Mouse (Mus musculus) neural tube, embryonic 13.5 days (tissue): Measurements from ENCODE around the gene Mfsd4a. TPM values are rescaled to one million over a fixed set of nuclear protein-coding genes. Genes with fewer than 3 reads are reported as not detected.

ENCODE experiments used
- ATAC-seq: fragments of 200-750 bp; cut with Nextera tagmentation; 2 replicates; pipeline ENCODE4 v1.8.0; 2017; ENCODE audit warnings: low read depth, mild to moderate bottlenecking, moderate TSS enrichment, moderate library complexity
- H3K27ac ChIP-seq: fragments of 300-500 bp; sonication (generic); replicated peaks from 2 replicates; pipeline ENCODE4 v1.5.1; 2015; ENCODE audit warnings: moderate library complexity, mild to moderate bottlenecking, inconsistent platforms
- H3K27me3 ChIP-seq: fragments of 300-500 bp; sonication (generic); 2 replicates; pipeline ENCODE4 v1.6.1; 2015; ENCODE audit warnings: mild to moderate bottlenecking, inconsistent platforms
- H3K36me3 ChIP-seq: fragments of 300-500 bp; sonication (generic); 2 replicates; pipeline ENCODE4 v1.6.1; 2015; ENCODE audit warnings: mild to moderate bottlenecking, inconsistent platforms
- H3K4me1 ChIP-seq: fragments of 300-500 bp; sonication (generic); replicated peaks from 2 replicates; pipeline ENCODE4 v1.6.1; 2015; ENCODE audit warnings: inconsistent platforms
- H3K4me2 ChIP-seq: fragments of 300-500 bp; sonication (generic); 2 replicates; pipeline ENCODE4 v1.6.1; 2015; ENCODE audit warnings: inconsistent platforms, mild to moderate bottlenecking, moderate library complexity
- H3K4me3 ChIP-seq: fragments of 300-500 bp; sonication (generic); 2 replicates; pipeline ENCODE4 v1.5.1; 2015; ENCODE audit warnings: mild to moderate bottlenecking, inconsistent platforms
- H3K9ac ChIP-seq: fragments of 300-500 bp; sonication (generic); 2 replicates; pipeline ENCODE4 v1.6.1; 2015; ENCODE audit warnings: moderate library complexity, mild to moderate bottlenecking, inconsistent platforms
- H3K9me3 ChIP-seq: fragments of 300-500 bp; sonication (generic); 2 replicates; pipeline ENCODE4 v1.6.1; 2016; ENCODE audit warnings: inconsistent platforms
- WGBS: fragments of 180-500 bp; shearing (Covaris S2); methylation state at CpG from one replicate; pipeline ENCODE4 v1.1.7; 2015; 5-methylcytosine and 5-hydroxymethylcytosine counted together
- polyA plus RNA-seq: library from polyadenylated mRNA; unstranded; fragments of >200 nt; fragmentation: Nextera tagmentation; extraction: Ambion mirVana; gene quantifications from 2 replicates; pipeline ENCODE4 v1.2.1, GENCODE M21; 2015

The Mfsd4a gene
- polyA plus RNA-seq, 1 experiment from 2014 or later, result 8.0 TPM

DNA sequence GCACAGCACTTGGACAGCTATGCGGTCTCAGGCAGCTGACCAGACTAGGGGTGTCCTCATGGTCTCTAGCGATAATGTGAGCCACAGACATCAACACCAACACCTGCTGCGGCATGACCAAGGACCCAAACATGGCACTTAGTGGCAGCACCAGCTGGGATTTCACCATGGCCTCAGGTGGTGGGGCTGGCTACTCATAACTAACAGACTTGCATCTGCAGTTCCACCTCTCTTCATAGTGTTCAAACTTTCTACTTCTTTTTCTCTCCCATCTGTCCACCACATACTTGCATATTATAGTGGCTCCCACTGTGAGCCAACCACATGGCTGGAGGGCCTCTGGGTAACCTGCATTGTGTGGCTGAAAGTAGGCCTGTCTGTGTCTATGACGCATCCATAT, 25.4 kb upstream of the Mfsd4a start:
- H3K9ac ChIP-seq, result no peak overlapping the region
- no peaks in the 10 kb centered on the region for H3K36me3 ChIP-seq
- ATAC-seq, result no peak
- H3K4me2 ChIP-seq, result no peak overlapping the region
- H3K27ac ChIP-seq, result no peak overlapping the region
- H3K4me1 ChIP-seq, result no peaks in the 10 kb centered on the region
- WGBS, result 89% methylated on average over 4 of the region's 4 CpGs
- no peaks in the 10 kb centered on the region for H3K9me3 ChIP-seq
- H3K4me3 ChIP-seq, result no peak overlapping the region
- no peaks in the 10 kb centered on the region for H3K27me3 ChIP-seq

DNA sequence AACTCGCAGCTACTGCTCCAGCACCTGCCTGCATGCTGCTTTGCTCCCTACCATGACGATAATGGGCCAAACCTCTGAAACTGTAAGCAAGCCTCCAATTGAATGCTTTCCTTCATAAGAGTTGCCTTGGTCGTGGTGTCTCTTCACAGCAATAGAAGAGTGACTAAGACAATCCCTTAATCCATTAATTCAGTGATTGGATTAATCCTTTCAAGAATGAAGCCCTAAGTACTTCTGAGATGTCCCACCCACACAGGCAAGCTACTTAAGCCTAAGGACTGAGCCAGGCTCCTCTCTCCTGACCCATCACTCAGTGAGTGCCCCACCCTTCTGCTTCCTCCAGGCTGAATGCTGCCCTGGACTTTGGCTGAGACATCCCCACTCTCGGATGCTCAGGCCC, 22.4 kb upstream of the Mfsd4a start:
- Histone ChIP-seq H3K9ac (no peak overlapping the region), H3K27me3 (no peaks in the 10 kb centered on the region), H3K4me2 (no peak overlapping the region), H3K4me1 (no peaks in the 10 kb centered on the region), H3K9me3 (no peaks in the 10 kb centered on the region), H3K36me3 (no peaks in the 10 kb centered on the region), H3K4me3 (no peak overlapping the region), H3K27ac (no peak overlapping the region)
- ATAC-seq, result no peak
- 78% methylated on average over 4 of the region's 4 CpGs for WGBS

DNA sequence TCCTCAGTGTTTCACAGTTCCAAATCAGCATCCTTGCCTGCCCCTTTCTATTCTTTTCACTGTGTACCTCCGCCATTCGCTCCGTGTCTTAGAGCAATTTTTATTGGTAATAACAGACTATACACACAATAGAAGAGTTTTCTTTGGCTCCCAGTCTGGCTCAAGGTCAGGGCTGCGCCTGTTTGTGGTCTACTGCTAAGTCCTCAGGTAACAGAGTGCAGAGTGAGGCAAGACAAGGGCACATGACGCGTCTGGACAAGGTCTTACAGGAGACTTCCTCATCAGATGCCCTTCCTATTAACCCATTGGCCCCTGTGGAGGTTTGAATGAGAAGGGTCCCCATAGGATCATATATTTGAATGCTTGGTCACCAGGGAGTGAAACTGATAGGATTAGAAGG, 21.9 kb upstream of the Mfsd4a start:
- H3K27ac ChIP-seq, result no peak overlapping the region
- no peak overlapping the region for H3K4me2 ChIP-seq
- H3K9ac ChIP-seq, result no peak overlapping the region
- ATAC-seq, result no peak
- 86% methylated on average over 6 of the region's 6 CpGs for WGBS
- H3K27me3 ChIP-seq, result no peaks in the 10 kb centered on the region
- H3K4me3 ChIP-seq, result no peak overlapping the region
- H3K9me3 ChIP-seq, result no peaks in the 10 kb centered on the region
- H3K4me1 ChIP-seq, result no peaks in the 10 kb centered on the region
- no peaks in the 10 kb centered on the region for H3K36me3 ChIP-seq

DNA sequence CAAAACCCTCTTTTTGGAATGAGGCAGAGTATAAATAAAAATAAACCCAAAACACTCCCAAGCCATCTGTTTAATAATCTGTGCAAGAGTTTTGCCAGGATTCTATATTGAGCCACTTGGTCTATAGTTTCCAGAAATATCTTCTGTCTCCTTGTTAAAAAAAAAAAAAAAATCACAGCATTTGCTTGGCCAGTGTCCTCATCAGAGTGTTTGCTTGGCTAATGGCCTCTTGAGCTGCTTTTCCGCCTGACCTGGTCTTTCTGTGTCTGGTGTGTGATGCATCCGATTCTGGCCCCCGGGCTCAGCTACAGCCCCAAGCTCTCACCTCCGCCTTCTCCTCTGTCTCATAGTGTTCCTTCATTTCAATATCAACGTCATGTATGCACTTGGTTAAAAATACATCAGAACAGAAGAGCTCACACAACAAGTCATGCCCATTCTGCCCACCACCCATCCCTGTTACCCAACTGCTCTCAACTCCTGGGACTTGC, 20.4 kb upstream of the Mfsd4a start:
- Histone ChIP-seq H3K36me3 (no peaks in the 10 kb centered on the region), H3K9ac (no peak overlapping the region)
- 86% methylated on average over 5 of the region's 5 CpGs for WGBS

DNA sequence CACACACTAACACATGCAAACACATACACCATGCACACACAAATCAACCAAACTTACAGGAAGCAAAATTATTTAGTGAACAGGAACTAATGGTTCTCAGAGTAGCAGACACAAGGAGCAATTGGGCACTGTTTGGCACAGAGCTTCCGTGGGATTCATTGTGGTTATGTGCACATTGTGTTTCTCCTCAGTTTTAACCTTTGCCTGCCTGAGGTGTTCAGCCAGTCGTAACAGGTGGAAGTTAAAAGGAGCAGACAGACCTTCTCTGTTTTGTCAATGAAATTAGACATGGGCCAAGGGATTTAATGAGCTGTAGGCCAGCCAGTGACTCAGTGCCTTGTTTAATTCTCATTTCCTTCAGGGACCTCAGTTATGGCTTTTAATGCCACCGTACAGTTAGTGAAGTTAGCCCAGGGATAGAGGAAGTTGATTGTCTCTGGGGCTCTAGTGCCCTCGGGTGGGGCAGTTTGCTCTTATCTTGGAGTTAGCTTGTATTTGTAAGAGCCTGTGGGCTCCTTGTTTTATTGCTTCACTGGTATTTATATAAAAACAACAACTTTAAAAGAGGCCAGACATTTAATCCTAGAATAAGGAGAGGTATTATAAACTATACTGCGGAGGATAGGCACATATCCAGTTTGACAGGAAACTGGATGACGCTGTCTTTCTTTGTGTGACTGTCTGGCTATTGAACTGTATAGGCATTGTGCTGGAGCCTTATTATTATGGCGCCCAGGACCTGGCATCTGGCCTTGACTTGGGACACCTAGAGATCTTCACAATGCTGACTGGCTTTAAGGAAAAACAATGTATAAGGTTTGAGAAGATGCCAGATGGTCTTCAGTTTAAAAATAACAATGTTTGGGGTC, 17.6 kb upstream of the Mfsd4a start:
- no peaks in the 10 kb centered on the region for H3K36me3 ChIP-seq
- ATAC-seq, result no peak
- no peaks in the 10 kb centered on the region for H3K27me3 ChIP-seq
- 67% methylated on average over 7 of the region's 7 CpGs for WGBS
- no peaks in the 10 kb centered on the region for H3K4me1 ChIP-seq
- peaks cover 8% of the 10 kb centered on the region; the same call in 1 of the 2 replicates for H3K9me3 ChIP-seq
- no peak overlapping the region for H3K9ac ChIP-seq
- no peak overlapping the region for H3K4me2 ChIP-seq
- H3K4me3 ChIP-seq, result no peak overlapping the region
- H3K27ac ChIP-seq, result no peak overlapping the region

More for the DNA sequence above, 20.4 kb upstream of the Mfsd4a start:
- no peak overlapping the region for H3K27ac ChIP-seq
- no peaks in the 10 kb centered on the region for H3K27me3 ChIP-seq
- no peak overlapping the region for H3K4me3 ChIP-seq
- H3K4me2 ChIP-seq, result no peak overlapping the region
- ATAC-seq, result no peak
- no peaks in the 10 kb centered on the region for H3K4me1 ChIP-seq
- H3K9me3 ChIP-seq, result 0 out of 2 replicates have a peak, but pooled peaks cover 2% of the 10 kb centered on the region

DNA sequence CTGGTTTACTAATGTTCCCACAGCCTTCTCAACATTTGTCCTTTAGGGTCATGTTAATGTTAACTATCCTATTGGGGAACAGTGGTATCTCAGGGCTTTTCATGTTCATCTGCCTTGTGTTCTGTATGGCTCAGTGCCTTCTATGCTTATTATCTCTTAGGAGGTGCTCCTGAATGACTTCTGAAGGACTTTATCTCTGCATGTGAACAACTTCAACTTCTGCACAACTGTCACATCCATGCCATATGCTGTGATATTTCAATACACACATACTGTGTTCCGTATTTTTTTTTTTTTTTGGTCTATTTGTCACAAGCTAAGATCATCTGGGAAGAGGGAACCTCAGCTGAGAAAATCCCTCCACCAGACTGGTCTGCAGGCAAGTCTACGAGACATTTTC, 10.6 kb upstream of the Mfsd4a start:
- peaks cover 8% of the 10 kb centered on the region; the same call in 1 of the 2 replicates for H3K9me3 ChIP-seq
- no peak for ATAC-seq
- no peaks in the 10 kb centered on the region for H3K27me3 ChIP-seq
- no peaks in the 10 kb centered on the region for H3K36me3 ChIP-seq
- 91% methylated on average over 2 of the region's 2 CpGs for WGBS
- H3K9ac ChIP-seq, result no peak overlapping the region
- H3K4me3 ChIP-seq, result no peak overlapping the region
- no peak overlapping the region for H3K27ac ChIP-seq
- no peak overlapping the region for H3K4me2 ChIP-seq
- H3K4me1 ChIP-seq, result no peaks in the 10 kb centered on the region

DNA sequence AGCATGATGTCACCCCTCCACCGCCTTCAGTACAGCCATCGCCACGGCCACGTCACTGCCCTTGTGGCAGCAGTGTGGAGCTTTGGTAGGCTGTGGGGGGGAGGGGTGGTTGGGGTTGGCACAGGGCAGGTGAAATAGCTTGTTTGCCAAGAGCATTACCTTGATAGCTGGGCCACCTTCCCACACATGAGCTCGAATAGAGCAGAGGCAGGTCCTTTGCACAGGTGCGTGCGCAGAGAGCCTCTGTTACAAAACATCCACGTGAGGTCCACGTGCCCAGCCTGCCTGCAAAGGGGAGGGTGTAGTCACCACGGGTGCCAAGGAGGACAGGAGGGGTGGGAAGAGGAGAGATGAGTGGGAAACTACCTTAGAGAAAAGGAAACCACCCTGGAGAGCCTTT, 7.7 kb upstream of the Mfsd4a start:
- no peak overlapping the region for H3K4me2 ChIP-seq
- WGBS, result 89% methylated on average over 10 of the region's 10 CpGs
- H3K36me3 ChIP-seq, result no peaks in the 10 kb centered on the region
- H3K27ac ChIP-seq, result no peak overlapping the region
- H3K4me3 ChIP-seq, result no peak overlapping the region
- H3K27me3 ChIP-seq, result peaks cover 4% of the 10 kb centered on the region; the same call in 1 of the 2 replicates
- H3K9ac ChIP-seq, result no peak overlapping the region
- H3K9me3 ChIP-seq, result no peaks in the 10 kb centered on the region
- ATAC-seq, result no peak
- H3K4me1 ChIP-seq, result no peaks in the 10 kb centered on the region

DNA sequence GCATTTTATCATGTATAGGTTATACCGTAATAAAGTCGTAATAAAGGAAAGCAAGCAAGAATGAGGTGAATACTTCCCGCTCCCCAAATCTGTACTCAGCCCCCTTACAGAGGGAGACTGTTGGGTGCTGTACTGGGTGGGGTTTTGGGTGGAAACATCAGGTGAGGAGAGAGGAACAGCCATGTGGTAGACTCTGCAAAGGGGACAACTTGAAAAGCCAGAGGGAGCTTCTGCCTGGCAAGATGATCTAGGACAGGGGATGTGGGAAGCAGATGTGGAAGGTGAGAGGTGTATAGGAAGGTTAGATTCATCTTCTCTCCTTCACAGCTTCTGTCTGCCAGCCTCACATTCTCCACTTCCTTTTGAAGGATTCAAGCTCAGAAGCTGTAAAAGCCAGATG, 2.8 kb upstream of the Mfsd4a start:
- Histone ChIP-seq H3K36me3 (no peaks in the 10 kb centered on the region), H3K9me3 (no peaks in the 10 kb centered on the region), H3K4me2 (no peak overlapping the region), H3K27me3 (peaks cover 52% of the 10 kb centered on the region), H3K27ac (no peak overlapping the region), H3K4me3 (no peak overlapping the region), H3K9ac (no peak overlapping the region), H3K4me1 (peaks cover 13% of the 10 kb centered on the region)
- 93% methylated on average over 3 of the region's 3 CpGs for WGBS
- no peak for ATAC-seq

DNA sequence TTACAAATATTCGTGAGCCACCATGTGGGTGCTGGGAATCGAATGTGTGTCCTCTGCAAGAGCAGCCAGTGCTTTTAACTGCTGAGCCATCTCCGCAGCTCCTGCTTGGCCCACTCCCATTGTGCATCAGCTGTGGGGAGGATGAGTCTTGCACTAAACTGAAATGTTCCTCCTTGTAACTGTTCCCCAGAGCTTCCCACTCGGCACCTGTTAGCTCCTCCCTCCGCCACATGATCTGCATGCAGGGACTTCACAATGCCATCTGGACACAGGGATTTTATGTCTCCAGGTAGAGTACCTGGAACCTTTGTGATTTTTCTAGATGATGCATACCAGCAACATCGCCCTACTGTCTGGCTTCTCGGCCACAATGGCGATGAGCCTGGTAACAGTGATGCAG, 1.6 kb upstream of the Mfsd4a start:
- Histone ChIP-seq H3K27me3 (peaks cover 62% of the 10 kb centered on the region), H3K4me3 (no peak overlapping the region), H3K9ac (no peak overlapping the region), H3K27ac (no peak overlapping the region), H3K4me2 (no peak overlapping the region), H3K4me1 (peaks cover 13% of the 10 kb centered on the region), H3K9me3 (no peaks in the 10 kb centered on the region), H3K36me3 (no peaks in the 10 kb centered on the region)
- ATAC-seq, result no peak
- 80% methylated on average over 8 of the region's 8 CpGs for WGBS

DNA sequence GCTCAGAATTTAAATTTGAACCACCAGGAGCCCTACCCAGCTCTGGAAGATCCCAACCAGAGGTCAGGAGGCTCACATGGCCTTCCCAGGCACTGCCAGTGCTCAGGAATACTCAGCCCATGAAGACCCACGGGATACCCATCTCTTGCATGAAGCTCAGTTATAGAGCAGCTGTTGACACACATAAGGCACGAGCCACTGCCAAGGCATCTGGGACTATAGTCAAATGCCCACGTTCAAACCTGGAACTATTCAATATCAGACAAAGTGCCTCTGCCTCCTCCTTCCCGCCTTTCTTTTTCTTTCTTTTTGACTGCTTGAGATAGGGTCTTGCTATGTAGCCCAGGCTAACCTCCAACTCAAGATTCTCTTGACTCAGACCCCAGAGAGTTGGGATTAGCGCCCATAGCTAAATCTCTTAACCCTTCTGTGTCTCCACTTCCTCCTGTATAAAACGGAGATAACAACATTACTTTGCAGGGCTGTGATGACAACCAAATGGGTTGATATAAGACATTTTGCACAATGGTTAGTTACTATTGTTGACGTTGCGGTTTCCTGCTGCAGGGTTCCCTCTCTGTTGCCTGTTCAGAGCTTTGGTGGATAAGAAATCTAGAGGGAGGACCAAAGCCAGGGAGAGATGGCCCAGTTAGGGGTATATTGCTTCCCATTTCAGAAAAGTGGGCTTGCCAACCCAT, 2.2 kb downstream of the Mfsd4a start:
- Histone ChIP-seq H3K9ac (no peak overlapping the region), H3K4me3 (no peak overlapping the region), H3K4me1 (peaks cover 13% of the 10 kb centered on the region), H3K4me2 (no peak overlapping the region), H3K27me3 (peaks cover 59% of the 10 kb centered on the region), H3K9me3 (no peaks in the 10 kb centered on the region), H3K27ac (no peak overlapping the region), H3K36me3 (no peaks in the 10 kb centered on the region)
- ATAC-seq, result no peak
- 77% methylated on average over 8 of the region's 8 CpGs for WGBS

DNA sequence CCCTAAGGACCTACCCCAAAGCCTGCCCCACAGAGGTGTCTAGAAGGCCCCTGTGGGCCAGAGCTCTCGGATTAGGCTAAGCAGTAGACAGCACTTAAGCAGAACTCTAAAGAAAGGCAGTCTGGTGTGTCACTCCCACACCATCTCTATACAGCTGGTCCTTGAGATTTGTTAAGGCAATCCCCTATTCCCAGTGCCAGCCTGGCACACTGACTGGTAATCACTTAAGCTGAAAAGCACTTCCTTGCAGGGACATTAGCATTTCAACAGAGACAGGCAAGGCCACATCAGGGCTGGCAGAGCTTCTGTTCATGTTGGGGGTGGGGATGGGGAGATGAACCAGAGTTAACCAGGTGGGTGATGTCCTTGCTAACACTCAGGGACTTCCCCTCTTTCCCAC, 2.9 kb downstream of the Mfsd4a start:
- 39% methylated on average over 1 of the region's 1 CpGs for WGBS

DNA sequence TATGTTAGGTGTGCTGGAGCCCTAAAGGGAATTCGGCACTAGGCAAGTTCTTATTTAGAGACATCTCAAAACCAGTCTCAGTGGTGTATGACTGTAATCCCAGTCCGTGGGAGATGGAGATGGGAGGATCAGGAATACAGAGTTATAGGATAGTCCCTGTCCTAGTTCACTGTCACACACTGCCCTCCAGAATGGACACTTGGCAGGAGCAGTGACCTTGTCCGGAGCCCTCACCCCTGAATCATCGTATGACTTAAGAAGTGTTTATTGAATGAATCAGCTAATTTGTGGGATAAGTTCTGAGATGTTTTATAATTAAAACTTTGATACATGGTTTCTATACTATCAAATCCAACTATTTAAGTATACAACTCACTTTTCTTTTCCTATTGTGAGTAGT, 4.8 kb downstream of the Mfsd4a start:
- no peak overlapping the region for H3K4me2 ChIP-seq
- no peak overlapping the region for H3K4me3 ChIP-seq
- no peak for ATAC-seq
- H3K36me3 ChIP-seq, result no peaks in the 10 kb centered on the region
- no peaks in the 10 kb centered on the region for H3K9me3 ChIP-seq
- peaks cover 34% of the 10 kb centered on the region for H3K27me3 ChIP-seq
- 82% methylated on average over 4 of the region's 4 CpGs for WGBS
- no peak overlapping the region for H3K27ac ChIP-seq
- H3K9ac ChIP-seq, result no peak overlapping the region
- H3K4me1 ChIP-seq, result peaks cover 13% of the 10 kb centered on the region

More for the DNA sequence above, 2.9 kb downstream of the Mfsd4a start:
- H3K27ac ChIP-seq, result no peak overlapping the region
- peaks cover 13% of the 10 kb centered on the region for H3K4me1 ChIP-seq
- no peaks in the 10 kb centered on the region for H3K36me3 ChIP-seq
- H3K9ac ChIP-seq, result no peak overlapping the region
- no peak overlapping the region for H3K4me2 ChIP-seq
- ATAC-seq, result no peak
- H3K4me3 ChIP-seq, result no peak overlapping the region
- H3K9me3 ChIP-seq, result no peaks in the 10 kb centered on the region
- H3K27me3 ChIP-seq, result peaks cover 53% of the 10 kb centered on the region
